Mouse (Mus musculus) lung, postnatal 0 days (tissue): ENCODE data around the gene Gm9918.

Experiments
- CTCF ChIP-seq: IDR thresholded peaks from 2 replicates; pipeline ENCODE4 v1.5.1; 2016; ENCODE audit warnings: antibody characterized with exemption, mild to moderate bottlenecking
- EP300 ChIP-seq: IDR thresholded peaks from 2 replicates; pipeline ENCODE4 v1.6.1; 2016; ENCODE audit warnings: antibody characterized with exemption, mild to moderate bottlenecking, control low read depth

- TF ChIP-seq CTCF (peak; percentile 17; the same call in 1 of the 2 replicates), EP300 (no peak)
These were observed 38.4 kb downstream of the Gm9918 start for GRCm38 (mm10) chr15:102308717-102309116.
